Mouse (Mus musculus) ES-E14 (cell line): Measurements from ENCODE around the gene Nat8f6.

Source experiments
- CHD2 ChIP-seq: IDR thresholded peaks from 2 replicates; pipeline ENCODE4 v1.6.1; 2014; ENCODE audit warnings: mild to moderate bottlenecking, low read depth, low read length, inconsistent platforms
- HCFC1 ChIP-seq: IDR thresholded peaks from 2 replicates; pipeline ENCODE4 v1.6.1; 2012; ENCODE audit warnings: low read length, inconsistent platforms, borderline replicate concordance; ENCODE audit not compliant: insufficient read depth
- MAFK ChIP-seq: IDR thresholded peaks from 2 replicates; pipeline ENCODE4 v1.6.1; 2014; ENCODE audit warnings: mild to moderate bottlenecking, low read depth, low read length, inconsistent platforms; ENCODE audit not compliant: insufficient read depth
- ZC3H11A ChIP-seq: IDR thresholded peaks from 2 replicates; pipeline ENCODE4 v1.6.1; 2012; ENCODE audit warnings: low read depth, mild to moderate bottlenecking, inconsistent platforms, low read length, borderline replicate concordance
- ZNF384 ChIP-seq: IDR thresholded peaks from 2 replicates; pipeline ENCODE4 v1.6.1; 2012; ENCODE audit warnings: low read depth, low read length, inconsistent platforms

DNA sequence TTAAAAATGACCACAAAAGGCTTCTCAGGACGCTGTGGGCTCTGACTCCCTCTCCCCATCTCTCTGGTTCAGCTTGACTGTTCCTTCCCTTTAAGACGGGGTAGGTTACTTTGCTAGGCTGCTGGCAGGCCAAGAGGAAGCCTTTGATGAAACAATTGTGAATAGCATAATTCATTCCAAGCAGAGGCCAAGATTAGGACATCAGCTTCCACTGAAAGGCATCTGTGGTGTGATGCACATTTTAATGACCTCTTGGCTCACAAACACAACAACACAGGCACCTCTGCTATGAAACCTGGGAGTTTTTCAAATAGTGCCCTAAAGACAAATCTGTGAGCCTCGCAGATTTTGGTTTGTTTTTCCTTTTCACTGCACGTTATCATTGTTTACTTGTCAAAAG, 19.2 kb upstream of the Nat8f6 start:
- TF ChIP-seq HCFC1, result no peak
- TF ChIP-seq ZNF384, result no peak
- TF ChIP-seq ZC3H11A, result no peak
- TF ChIP-seq CHD2, result no peak
- no peak for TF ChIP-seq MAFK
